Comparison of ENCODE assay signal across 7 mouse cellular contexts in genomic region chr1:59749724-59750123, GRCm38 (mm10). TPM values are rescaled to one million over a fixed set of nuclear protein-coding genes. Genes with fewer than 3 reads are reported as not detected.
DNase-seq lines count a peak whose midpoint lies in the region; ATAC-seq and TF ChIP-seq lines count a peak whose summit lies in the region.
"Not testable (repeated sequence)": the region's sequence is repeated elsewhere in the genome, so short reads cannot be mapped to it uniquely, and the experiment has no call there.

No protein-coding gene starts in this region.

- H3K79me2 ChIP-seq in liver, adult 2 months (ENCODE audit: control insufficient read depth, insufficient read depth, low read length): not testable (repeated sequence)

- not testable (repeated sequence) for H3K9ac ChIP-seq in liver, adult 2 months (ENCODE audit: low read depth, low read length)

- not testable (repeated sequence) for H3K36me3 ChIP-seq in liver, adult 2 months (ENCODE audit: control insufficient read depth, insufficient read depth, low read length)

- TF ChIP-seq CTCF in Patski (IDR thresholded peaks at IDR 0.05): peak; percentile 55
- 0 out of 2 replicates have a peak, but pooled peaks have one; percentile 6 for TF ChIP-seq CTCF in liver, adult 2 months (IDR thresholded peaks at IDR 0.05; ENCODE audit: low read depth, low read length)

- H3K27ac ChIP-seq in liver, adult 2 months (replicated peaks; ENCODE audit: insufficient read depth, low read depth, low read length): not testable (repeated sequence)

- TF ChIP-seq POLR2A in liver, adult 2 months (IDR thresholded peaks at IDR 0.05; ENCODE audit: extremely low read depth, insufficient read depth, low read length): not testable (repeated sequence)

- DNase-seq in A20 (ENCODE audit: low read depth, low spot score): peak; percentile 44
- peak; percentile 92 for DNase-seq in ES-CJ7 (ENCODE audit: low read depth, low spot score)
- DNase-seq in Patski (ENCODE audit: low read depth, low spot score); liver, adult 2 months (ENCODE audit: extremely low read depth, low read depth, low spot score): not testable (repeated sequence)
- DNase-seq in adrenal gland, adult 2 months: peak; percentile 23
- DNase-seq in adrenal gland, postnatal 36 days: peak; percentile 22 to 27
- peak; percentile 16 for DNase-seq in thymus, postnatal 0 days (ENCODE audit: low spot score)

- not testable (repeated sequence) for H3K4me1 ChIP-seq in liver, adult 2 months (ENCODE audit: control insufficient read depth, insufficient read depth, low read length)

- WGBS in liver, adult 2 months: 82% methylated on average over 5 of the region's 5 CpGs

- H3K4me3 ChIP-seq in liver, adult 2 months (ENCODE audit: insufficient read depth, low read depth, low read length): not testable (repeated sequence)

- not testable (repeated sequence) for ATAC-seq in Patski

- H3K27me3 ChIP-seq in Patski; liver, adult 2 months (ENCODE audit: control insufficient read depth, insufficient read depth, low read length): not testable (repeated sequence)

- in situ Hi-C loops in Patski (cut with MboI; ENCODE audit: low pct_unique_long_range_greater_than_20kb): not testable (repeated sequence)

- CTCF ChIA-PET in Patski (lab: Charles Lee): interaction anchor here (1.7 kb wide), 1 partner anchor 8 kb away, joined by 4 read pairs; no protein-coding TSS in a partner anchor

- POLR2A ChIA-PET in Patski (lab: Charles Lee): not testable (repeated sequence)

RNA-seq across cellular contexts. Expression of gene Bmpr2, which starts 13.5 kb away (rescaled TPM):
- polyA plus RNA-seq in Patski (2021): 22.1 TPM
- 10 to 100 TPM; 47.6 to 71.5 TPM for total RNA-seq in adrenal gland, adult 2 months (2021)
- 4.2 and 7.3 TPM in 2 replicates for polyA plus RNA-seq in adrenal gland, adult 2 months (2012; rRNA removed)
- 10 to 100 TPM; 73.4 to 78.1 TPM for total RNA-seq in adrenal gland, postnatal 36 days (2021)
- total RNA-seq in liver, adult 2 months (2014; rRNA removed): 16.2 and 16.6 TPM in 2 replicates
- polyA plus RNA-seq in liver, adult 2 months (2012; rRNA removed): 2.5 and 2.6 TPM in 2 replicates
- 2.7 and 3.4 TPM in 2 replicates for polyA plus RNA-seq in thymus, postnatal 0 days (2015; fragmentation: Nextera tagmentation; extraction: Ambion mirVana)
